Mouse (Mus musculus) ES-E14 (cell line): Measurements from ENCODE around the gene Selenow.

ENCODE experiments used
- CHD2 ChIP-seq: IDR thresholded peaks from 2 replicates; pipeline ENCODE4 v1.6.1; 2014; ENCODE audit warnings: mild to moderate bottlenecking, low read depth, low read length, inconsistent platforms
- MAFK ChIP-seq: IDR thresholded peaks from 2 replicates; pipeline ENCODE4 v1.6.1; 2014; ENCODE audit warnings: mild to moderate bottlenecking, low read depth, low read length, inconsistent platforms; ENCODE audit not compliant: insufficient read depth
- ZC3H11A ChIP-seq: IDR thresholded peaks from 2 replicates; pipeline ENCODE4 v1.6.1; 2012; ENCODE audit warnings: low read depth, mild to moderate bottlenecking, inconsistent platforms, low read length, borderline replicate concordance
- ZNF384 ChIP-seq: IDR thresholded peaks from 2 replicates; pipeline ENCODE4 v1.6.1; 2012; ENCODE audit warnings: low read depth, low read length, inconsistent platforms

- TF ChIP-seq CHD2 (no peak), ZC3H11A (no peak), MAFK (no peak), ZNF384 (no peak)
These were observed 33.3 kb upstream of the Selenow start for GRCm38 (mm10) chr7:15955509-15955908.
